Mouse (Mus musculus): ENCODE results near the gene Sv2b.

Sv2b gene

DNA sequence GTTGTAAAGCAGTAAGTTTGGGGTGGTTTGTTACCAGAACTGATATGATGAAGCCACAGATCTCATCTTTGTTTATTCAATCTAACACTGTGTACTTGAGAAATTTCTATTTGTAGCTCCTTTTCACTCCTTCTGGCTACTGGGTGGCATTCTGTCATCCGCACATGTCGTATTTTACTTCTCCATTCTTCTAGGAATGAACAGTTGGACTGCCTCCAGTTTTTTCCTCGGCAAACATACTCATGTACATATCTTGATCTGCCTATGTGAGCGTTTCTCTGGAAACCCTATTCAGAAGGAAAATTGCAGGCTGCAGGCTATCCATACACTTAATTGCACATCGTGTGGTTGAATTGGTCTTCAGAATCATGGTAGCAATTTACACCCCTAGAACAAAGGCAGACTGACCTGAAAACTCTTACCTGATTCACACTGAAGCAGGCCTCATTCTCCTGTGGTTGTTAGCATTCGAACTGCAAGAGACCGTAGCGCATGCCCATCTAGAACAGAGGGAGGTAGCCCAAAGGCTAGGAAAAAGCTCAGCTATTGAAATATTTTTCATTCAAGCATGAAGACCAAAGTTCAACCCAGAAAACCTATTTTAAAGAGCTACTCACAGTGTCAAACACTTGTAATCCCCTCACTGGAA is 231.4 kb downstream of the Sv2b start:
- DNase-seq: no peak

All from thymus, postnatal 25 days (tissue).